Mouse (Mus musculus): Measurements from ENCODE around the gene Chst11.

- TF ChIP-seq CTCF (IDR thresholded peaks at IDR 0.05; ENCODE audit: borderline replicate concordance, extremely low read depth, insufficient read depth, insufficient read length), result no peak
- TF ChIP-seq POLR2A (IDR thresholded peaks at IDR 0.05; ENCODE audit: borderline replicate concordance, extremely low read depth, insufficient read depth, insufficient read length, poor library complexity, severe bottlenecking), result no peak
Observed at GRCm38 (mm10) chr10:83090185-83090584, 104.9 kb downstream of the Chst11 start.
